Mouse (Mus musculus): ENCODE results near the gene Lnx1.

Gene Lnx1

GRCm38 (mm10) chr5:74647584-74647984, 55.1 kb downstream of the Lnx1 start:
- no peak for DNase-seq

GRCm38 (mm10) chr5:74642291-74642690, 60.4 kb downstream of the Lnx1 start:
- DNase-seq, result no peak

DNA sequence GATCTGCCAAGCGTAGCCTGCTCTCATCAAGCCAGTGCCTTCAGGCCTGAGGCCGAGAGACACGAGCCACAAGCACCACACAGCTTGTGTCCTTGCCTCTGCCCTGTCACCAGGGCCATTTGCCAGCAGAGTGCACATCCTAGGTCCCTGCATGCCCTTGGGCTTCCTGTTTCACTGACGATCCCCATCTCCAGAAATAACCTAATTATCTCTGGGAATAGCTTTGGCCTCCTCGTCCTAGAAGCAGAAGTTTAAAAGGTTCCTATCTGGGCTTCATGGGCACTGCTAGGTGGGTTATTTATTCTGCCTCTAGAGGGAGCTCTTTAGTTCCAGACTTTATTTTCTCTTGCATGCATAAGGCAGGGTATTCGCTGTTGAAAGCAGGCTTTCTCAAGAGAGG, 61.7 kb downstream of the Lnx1 start:
- no peak for DNase-seq

DNA sequence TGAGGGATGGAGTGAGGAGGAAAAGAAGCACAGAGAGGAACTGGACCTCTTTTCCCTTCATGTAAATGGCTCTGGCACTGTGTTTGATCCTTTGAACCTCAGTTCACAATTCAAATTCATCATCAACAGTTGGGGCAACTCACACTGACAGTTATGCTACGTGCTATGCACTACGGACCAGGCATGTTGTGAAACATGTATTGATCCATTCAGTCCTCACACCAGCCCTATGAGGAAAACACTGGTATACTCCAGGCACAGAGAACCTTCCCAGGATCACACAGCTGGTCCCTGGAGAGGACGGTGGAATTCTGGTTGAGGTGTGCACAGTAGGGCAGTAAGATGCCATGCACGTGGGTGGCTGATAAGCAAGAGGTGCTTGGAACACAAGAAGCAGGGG, 62.2 kb downstream of the Lnx1 start:
- no peak for DNase-seq

DNA sequence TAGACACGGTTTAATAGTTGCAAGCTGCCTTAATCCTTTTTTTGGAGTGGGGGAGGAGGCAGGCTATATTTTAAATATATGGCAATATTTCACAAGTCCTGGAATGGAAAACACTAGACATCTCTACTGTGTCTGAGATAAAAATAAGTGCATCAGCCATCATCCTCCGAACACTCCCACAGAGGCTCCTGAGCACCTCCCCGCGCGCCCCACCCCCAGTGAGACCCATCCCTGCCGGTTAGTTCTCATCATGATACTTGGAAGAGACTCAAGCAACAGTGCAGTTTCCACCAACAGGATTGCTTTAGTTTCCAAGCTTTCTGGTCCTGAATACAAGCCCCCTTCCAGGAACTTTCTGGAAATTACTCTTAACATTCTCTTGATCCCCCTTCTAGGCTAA, 63.2 kb downstream of the Lnx1 start:
- DNase-seq, result no peak

DNA sequence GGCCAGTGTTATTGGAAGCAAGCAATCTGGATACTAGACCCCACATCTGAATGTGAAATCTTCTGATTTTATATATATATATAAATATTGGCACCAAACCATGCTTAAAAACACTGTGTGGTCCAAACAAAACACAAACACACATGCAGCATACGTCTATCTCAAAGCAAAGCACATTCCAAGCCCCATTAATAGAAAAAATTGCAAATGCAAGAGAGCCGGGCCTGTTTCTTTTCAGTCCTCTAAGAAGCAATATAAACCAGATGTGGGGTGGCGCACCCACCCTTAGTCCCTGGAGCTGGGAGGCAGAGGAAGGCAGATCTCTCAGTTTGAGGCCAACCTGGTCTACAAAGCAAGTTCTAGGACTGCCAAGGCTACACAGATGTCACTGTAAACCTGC, 68.3 kb downstream of the Lnx1 start:
- no peak for DNase-seq

- DNase-seq, result no peak
Measured at GRCm38 (mm10) chr5:74633453-74633852, 69.3 kb downstream of the Lnx1 start.

GRCm38 (mm10) chr5:74632369-74633114, 70.2 kb downstream of the Lnx1 start:
- DNase-seq, result no peak

DNA sequence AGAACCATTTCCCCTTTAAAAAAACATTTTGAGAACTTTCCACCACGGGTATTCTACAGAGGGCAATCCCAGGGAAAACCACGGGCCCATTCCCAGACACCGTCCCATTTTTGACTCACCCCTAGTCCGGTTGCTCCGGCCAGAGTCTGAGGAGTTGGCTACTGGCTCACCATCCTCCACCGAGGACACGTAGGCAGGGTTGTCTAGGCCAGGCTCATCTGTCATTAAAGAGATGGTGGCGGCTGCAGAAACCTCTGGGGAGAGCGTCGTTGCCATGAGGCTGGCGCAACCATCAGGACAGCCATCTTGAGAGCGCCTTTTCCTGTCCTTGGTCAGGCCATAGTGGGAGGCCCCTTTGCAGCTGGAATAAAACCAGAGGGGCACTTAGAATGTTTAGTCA, 74.7 kb downstream of the Lnx1 start:
- DNase-seq, result no peak

- no peak for DNase-seq
Measured at GRCm38 (mm10) chr5:74624385-74624784, 78.3 kb downstream of the Lnx1 start.

- DNase-seq, result no peak
Measured at GRCm38 (mm10) chr5:74623316-74624000, 79.3 kb downstream of the Lnx1 start.

- no peak for DNase-seq
Measured at GRCm38 (mm10) chr5:74621691-74622470, 80.8 kb downstream of the Lnx1 start.

GRCm38 (mm10) chr5:74618573-74619059, 84.1 kb downstream of the Lnx1 start:
- peak in 1 of 2 experiments; percentile 10 for DNase-seq

- DNase-seq, result no peak
Measured at GRCm38 (mm10) chr5:74617816-74618572, 84.7 kb downstream of the Lnx1 start.

DNA sequence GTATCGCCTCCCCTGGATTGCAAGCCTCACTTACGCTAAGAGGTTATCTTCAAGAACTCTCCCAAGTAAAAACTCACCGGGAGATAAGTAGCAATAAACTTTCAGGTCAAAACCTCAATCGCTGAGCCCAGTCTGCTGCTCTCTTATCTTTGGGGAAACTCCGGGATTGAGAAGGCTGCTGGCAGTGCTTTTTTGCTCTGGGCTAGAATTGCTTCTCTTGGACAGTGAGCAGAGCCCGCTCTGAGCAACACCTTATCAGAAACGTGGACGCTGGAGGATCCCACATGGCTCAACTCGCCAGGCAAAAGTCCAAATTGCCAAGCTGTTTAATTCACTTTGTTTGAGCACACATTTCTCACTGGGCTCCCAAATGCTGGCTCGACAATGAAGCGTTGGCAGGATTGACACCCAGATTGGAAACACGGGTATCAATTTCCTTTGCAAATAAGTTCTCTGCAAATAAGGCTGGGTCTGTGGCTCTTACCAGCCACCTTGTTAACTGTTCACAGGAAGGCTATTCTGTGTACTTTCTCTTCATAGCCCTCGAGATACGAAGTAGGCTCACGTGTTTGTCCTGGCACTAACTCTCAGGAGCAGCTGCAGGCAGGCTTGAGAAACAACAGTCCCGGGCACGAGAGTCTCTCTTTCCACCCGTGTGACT, 89.1 kb downstream of the Lnx1 start:
- no peak for DNase-seq

DNA sequence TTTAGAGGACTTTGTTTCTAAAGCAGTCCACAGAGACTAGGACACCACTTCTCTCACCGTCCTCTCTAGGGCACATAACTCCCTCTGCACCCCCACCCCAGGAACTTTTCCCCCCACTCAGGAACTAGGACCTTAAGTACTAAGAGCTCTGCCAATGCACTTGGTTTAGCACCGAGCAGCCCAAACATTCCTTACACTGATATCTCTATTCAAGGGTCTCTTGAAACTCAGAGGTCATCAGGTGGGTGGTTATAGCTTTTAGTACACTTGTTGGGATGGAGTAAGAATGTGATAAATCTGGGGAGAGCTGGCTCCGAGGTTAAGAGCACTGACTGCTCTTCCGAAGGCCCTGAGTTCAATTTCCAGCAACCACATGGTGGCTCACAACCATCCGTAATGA, 90.0 kb downstream of the Lnx1 start:
- no peak for DNase-seq

GRCm38 (mm10) chr5:74610511-74610910, 92.2 kb downstream of the Lnx1 start:
- no peak for DNase-seq

DNA sequence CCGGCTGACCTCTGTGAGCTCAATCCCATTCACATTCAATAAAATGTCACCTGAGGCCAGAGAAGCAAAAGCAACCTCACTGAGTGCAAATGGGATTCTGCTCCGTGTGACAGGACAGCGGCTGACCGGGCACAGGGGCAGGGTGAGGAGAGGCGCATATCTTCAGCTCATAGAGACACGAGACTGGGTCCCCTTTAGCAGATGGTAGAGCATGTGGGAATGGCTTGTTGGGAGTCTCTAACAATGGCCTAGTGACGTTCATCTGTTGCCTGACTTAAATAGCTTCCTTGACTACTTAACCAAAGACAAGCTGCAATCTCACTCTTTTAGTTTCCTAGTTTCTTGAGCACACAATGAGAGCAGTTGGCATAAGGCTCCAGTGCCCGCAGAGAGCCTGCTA, 96.5 kb downstream of the Lnx1 start:
- no peak for DNase-seq

DNA sequence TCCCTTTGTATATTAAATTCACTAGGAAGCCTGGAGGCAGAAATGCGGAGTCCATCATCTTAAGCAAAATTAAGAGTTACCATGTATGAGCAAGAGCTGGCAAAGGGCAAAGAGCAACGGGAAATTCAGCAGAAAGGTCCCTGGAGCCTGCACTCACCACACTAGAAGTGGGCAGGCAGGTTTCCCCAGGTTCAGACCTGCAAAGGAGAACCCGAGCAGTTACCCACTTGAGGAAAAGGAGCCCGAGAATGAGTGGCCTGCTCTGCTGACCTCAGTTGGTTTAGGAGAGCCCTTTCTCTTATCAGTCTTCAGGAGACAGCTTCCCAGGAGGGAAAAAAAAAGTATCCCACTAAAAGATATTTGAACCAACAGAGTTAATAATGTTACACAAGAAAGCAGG, 99.4 kb downstream of the Lnx1 start:
- DNase-seq, result no peak

DNA sequence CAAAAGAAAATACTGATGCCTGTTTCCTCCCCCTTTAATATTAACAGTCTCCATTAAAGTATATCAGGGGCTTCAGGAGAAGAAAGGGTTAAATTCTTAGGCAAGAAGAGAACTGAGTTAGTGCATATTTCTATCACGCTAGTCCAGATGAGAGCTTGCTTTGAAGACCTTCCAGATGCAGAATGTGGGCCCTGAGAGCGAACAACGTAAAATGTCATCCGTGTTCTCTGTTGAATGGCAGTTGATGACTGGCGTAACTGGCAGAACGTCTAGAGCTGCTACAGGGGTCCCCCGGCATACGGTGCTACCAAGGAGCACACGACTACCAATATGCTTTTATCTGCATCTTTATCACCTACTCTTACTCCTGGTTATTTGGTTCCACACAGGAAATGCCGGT, 100.3 kb downstream of the Lnx1 start:
- DNase-seq, result no peak

DNA sequence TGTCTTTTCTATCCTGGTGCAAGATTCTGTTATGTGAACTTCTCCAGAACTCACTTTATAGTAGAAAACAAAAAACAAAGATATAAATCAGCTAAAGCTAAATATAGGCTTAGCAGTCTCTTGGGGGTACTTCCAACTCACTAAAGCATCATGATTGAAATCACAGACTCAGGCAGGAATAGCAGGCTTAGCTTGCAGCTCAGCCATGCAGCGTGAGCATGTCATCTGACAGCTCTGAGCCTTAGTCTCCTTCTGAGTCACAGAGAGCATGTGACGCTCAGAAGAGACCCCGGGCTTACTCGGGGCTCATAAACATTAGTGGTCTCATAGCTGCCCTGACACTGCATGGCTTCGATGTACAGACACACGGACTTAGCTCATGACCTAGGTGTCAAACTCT, 100.7 kb downstream of the Lnx1 start:
- no peak for DNase-seq

DNA sequence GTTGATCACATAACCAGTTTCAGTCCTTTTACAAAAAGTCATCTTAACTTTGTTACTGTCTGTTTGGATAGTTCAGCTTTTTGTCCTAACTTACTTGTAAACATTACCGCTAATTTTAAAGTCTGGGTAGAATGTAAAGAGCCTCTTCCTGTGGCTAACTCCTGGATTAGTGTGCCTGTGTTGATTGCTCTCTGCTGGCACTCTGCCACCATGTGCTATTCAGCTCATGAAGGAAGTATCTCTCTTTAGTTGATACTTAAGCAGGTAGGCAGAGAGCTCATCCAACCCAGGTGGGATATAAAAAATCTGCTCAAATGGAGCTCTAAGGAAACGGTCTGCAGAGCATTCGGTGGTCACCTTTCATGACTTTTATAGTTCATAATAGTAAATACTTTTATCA, 101.5 kb downstream of the Lnx1 start:
- no peak for DNase-seq

All from spleen, adult 18-20 months (tissue).